Mouse (Mus musculus): ENCODE data around the gene Sptan1.

- no peak for TF ChIP-seq CTCF (IDR thresholded peaks at IDR 0.05; ENCODE audit: low read depth)
- no peak for TF ChIP-seq EP300 (IDR thresholded peaks at IDR 0.05; ENCODE audit: low read depth)
These were observed 84.5 kb downstream of the Sptan1 start for GRCm38 (mm10) chr2:30049831-30050230.
